Mouse (Mus musculus): ENCODE measurements at regions not wholly inside any gene's neighbourhood (a gene's known extent, or its start where the extent isn't known, plus 50 kb on each side); places are given as distances from the start of the nearest gene placed in this dataset.

DNA sequence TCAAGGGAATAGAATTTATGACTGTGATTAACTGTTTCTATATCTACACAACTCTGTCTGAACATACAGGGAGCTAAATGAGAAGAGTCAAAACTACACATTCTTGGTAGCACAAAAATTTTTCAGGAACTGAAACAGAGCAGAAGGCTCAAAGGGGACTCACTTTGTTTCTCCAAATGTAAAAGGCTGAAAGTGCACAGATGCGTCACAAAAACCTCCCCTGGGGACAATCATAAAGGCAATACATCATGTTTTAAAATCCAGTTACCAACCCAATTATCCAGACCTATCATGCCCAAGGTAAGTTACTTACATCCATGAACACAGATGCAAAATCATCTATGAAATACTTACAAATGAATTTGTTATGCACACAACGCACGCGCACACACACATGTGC lies 155.0 kb upstream of the Fndc3a start:
- TF ChIP-seq CTCF (IDR thresholded peaks at IDR 0.05; ENCODE audit: low read depth, low read length) (no peak), POLR2A (IDR thresholded peaks at IDR 0.05; ENCODE audit: borderline replicate concordance, low read depth, low read length) (no peak)

All from bone marrow macrophage, adult 2 months (primary cell).